Mouse (Mus musculus) kidney, adult 2 months (tissue): ENCODE measurements at regions not wholly inside any gene's neighbourhood (a gene's known extent, or its start where the extent isn't known, plus 50 kb on each side); places are given as distances from the start of the nearest gene placed in this dataset.

Source experiments
- CTCF ChIP-seq: fragments of 200-500 bp; conservative IDR thresholded peaks from 2 replicates; pipeline ENCODE4 v1.5.1; 2011; ENCODE audit warnings: low read depth, mild to moderate bottlenecking, control low read depth, low read length, moderate library complexity, mixed read lengths; ENCODE audit not compliant: insufficient read depth, insufficient read length
- POLR2A ChIP-seq: fragments of 200-500 bp; IDR thresholded peaks from one replicate; pipeline ENCODE4 v1.6.1; 2011; ENCODE audit warnings: low read depth, low read length, control low read depth

DNA sequence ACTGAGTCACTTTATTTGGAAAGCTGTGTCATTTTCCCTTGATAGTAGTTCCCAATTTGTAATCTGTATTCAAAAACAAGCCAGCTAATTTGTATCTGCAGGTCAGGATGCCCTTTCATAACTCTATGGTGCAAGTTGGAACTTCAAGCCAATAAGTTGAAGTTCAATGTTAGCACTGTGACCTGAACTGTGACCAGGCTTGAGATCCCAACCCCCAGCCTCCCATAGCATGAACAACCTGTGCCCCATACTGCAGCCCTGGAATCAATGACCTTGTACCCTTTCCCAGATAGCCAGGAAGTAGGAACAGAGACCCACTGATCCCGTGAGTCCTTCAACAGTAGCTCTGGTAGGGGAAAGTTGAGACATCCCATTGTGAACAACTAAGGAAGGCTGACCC is 52.5 kb upstream of the Gm9747 start:
- TF ChIP-seq POLR2A (no peak), CTCF (no peak)
